Mouse (Mus musculus): ENCODE results near the gene 9230104L09Rik. TPM values are rescaled to one million over a fixed set of nuclear protein-coding genes. Genes with fewer than 3 reads are reported as not detected.

Gene 9230104L09Rik
- polyA plus RNA-seq, 1 experiment from 2014 or later = not detected

- peak; percentile 97 for ATAC-seq (ENCODE audit: low FRiP score, low TSS enrichment)
- 0% methylated on average over 16 of the region's 19 CpGs for WGBS
- H3K27ac ChIP-seq (replicated peaks) = peak within 1 kb of the TSS; percentile 96
- DNase-seq (ENCODE audit: low spot score) = peak; percentile 95
- peak within 1 kb of the TSS; percentile 88 for H3K4me2 ChIP-seq (replicated peaks; ENCODE audit: low read depth)
- no peaks in the 10 kb centered on the region for H3K9me3 ChIP-seq (ENCODE audit: control insufficient read depth, low read length)
- H3K4me1 ChIP-seq (replicated peaks; ENCODE audit: control insufficient read depth, insufficient read depth) = peaks cover 7% of the 10 kb centered on the region
- peak within 1 kb of the TSS; percentile 88 for H3K9ac ChIP-seq (ENCODE audit: low read length)
- TF ChIP-seq EP300 (optimal IDR thresholded peaks at IDR 0.05) (no peak), CTCF (IDR thresholded peaks at IDR 0.05; ENCODE audit: low read depth) (peak; percentile 63)
- H3K36me3 ChIP-seq (ENCODE audit: control insufficient read depth, insufficient read depth, low read length) = peaks cover 5% of the 10 kb centered on the region; the same call in 1 of the 2 replicates
- H3K27me3 ChIP-seq (ENCODE audit: control insufficient read depth, insufficient read depth, low read length) = no peaks in the 10 kb centered on the region
- peak within 1 kb of the TSS; percentile 87 for H3K4me3 ChIP-seq (ENCODE audit: low read depth, low read length)
These were observed 10.5 kb upstream of the 9230104L09Rik start, which contains the start of gene Cst3 for GRCm38 (mm10) chr2:148875335-148875811. Gene Cst3, minus strand, starts transcription at chr2:148875692.

GRCm38 (mm10) chr2:148874617-148875334, 9.9 kb upstream of the 9230104L09Rik start:
- H3K27me3 ChIP-seq (ENCODE audit: control insufficient read depth, insufficient read depth, low read length) = no peaks in the 10 kb centered on the region
- no peak for TF ChIP-seq CTCF (IDR thresholded peaks at IDR 0.05; ENCODE audit: low read depth)
- no peak for TF ChIP-seq EP300 (optimal IDR thresholded peaks at IDR 0.05)
- under 1% methylated on average over 34 of the region's 34 CpGs for WGBS
- peak overlapping the region; percentile 87 for H3K4me3 ChIP-seq (ENCODE audit: low read depth, low read length)
- H3K4me2 ChIP-seq (replicated peaks; ENCODE audit: low read depth) = peak overlapping the region; percentile 88
- DNase-seq (ENCODE audit: low spot score) = no peak
- peak overlapping the region; percentile 88 for H3K9ac ChIP-seq (ENCODE audit: low read length)
- ATAC-seq (ENCODE audit: low FRiP score, low TSS enrichment) = peak; percentile 65
- H3K27ac ChIP-seq (replicated peaks) = peak overlapping the region; percentile 96
- H3K4me1 ChIP-seq (replicated peaks; ENCODE audit: control insufficient read depth, insufficient read depth) = peaks cover 7% of the 10 kb centered on the region
- H3K9me3 ChIP-seq (ENCODE audit: control insufficient read depth, low read length) = no peaks in the 10 kb centered on the region
- peaks cover 5% of the 10 kb centered on the region; the same call in 1 of the 2 replicates for H3K36me3 ChIP-seq (ENCODE audit: control insufficient read depth, insufficient read depth, low read length)

- Histone ChIP-seq H3K9me3 (ENCODE audit: control insufficient read depth, low read length) (no peaks in the 10 kb centered on the region), H3K4me1 (replicated peaks; ENCODE audit: control insufficient read depth, insufficient read depth) (peaks cover 7% of the 10 kb centered on the region), H3K27ac (replicated peaks) (peak overlapping the region; percentile 45), H3K27me3 (ENCODE audit: control insufficient read depth, insufficient read depth, low read length) (no peaks in the 10 kb centered on the region), H3K36me3 (ENCODE audit: control insufficient read depth, insufficient read depth, low read length) (peaks cover 5% of the 10 kb centered on the region; the same call in 1 of the 2 replicates), H3K9ac (ENCODE audit: low read length) (peak overlapping the region; percentile 88), H3K4me3 (ENCODE audit: low read depth, low read length) (peak overlapping the region; percentile 87), H3K4me2 (replicated peaks; ENCODE audit: low read depth) (peak overlapping the region; percentile 88)
- no peak for TF ChIP-seq CTCF (IDR thresholded peaks at IDR 0.05; ENCODE audit: low read depth)
- TF ChIP-seq EP300 (optimal IDR thresholded peaks at IDR 0.05) = no peak
- ATAC-seq (ENCODE audit: low FRiP score, low TSS enrichment) = no peak
- 11% methylated on average over 3 of the region's 3 CpGs for WGBS
- DNase-seq (ENCODE audit: low spot score) = no peak
These were observed 9.4 kb upstream of the 9230104L09Rik start for GRCm38 (mm10) chr2:148874224-148874616.

- TF ChIP-seq CTCF (IDR thresholded peaks at IDR 0.05; ENCODE audit: low read depth) (no peak), EP300 (optimal IDR thresholded peaks at IDR 0.05) (no peak)
- DNase-seq (ENCODE audit: low spot score) (peak; percentile 17), ATAC-seq (ENCODE audit: low FRiP score, low TSS enrichment) (peak; percentile 35; the same call in 1 of the 2 replicates)
- H3K36me3 ChIP-seq (ENCODE audit: control insufficient read depth, insufficient read depth, low read length) = peaks cover 5% of the 10 kb centered on the region; the same call in 1 of the 2 replicates
- H3K4me3 ChIP-seq (ENCODE audit: low read depth, low read length) = peak overlapping the region; percentile 87; the same call in 1 of the 2 replicates
- no peaks in the 10 kb centered on the region for H3K9me3 ChIP-seq (ENCODE audit: control insufficient read depth, low read length)
- H3K27me3 ChIP-seq (ENCODE audit: control insufficient read depth, insufficient read depth, low read length) = no peaks in the 10 kb centered on the region
- peak overlapping the region; percentile 88 for H3K4me2 ChIP-seq (replicated peaks; ENCODE audit: low read depth)
- 16% methylated on average over 4 of the region's 4 CpGs for WGBS
- H3K4me1 ChIP-seq (replicated peaks; ENCODE audit: control insufficient read depth, insufficient read depth) = peaks cover 7% of the 10 kb centered on the region
- H3K27ac ChIP-seq (replicated peaks) = peak overlapping the region; percentile 58
- H3K9ac ChIP-seq (ENCODE audit: low read length) = peak overlapping the region; percentile 88; the same call in 1 of the 2 replicates
These were observed 8.0 kb upstream of the 9230104L09Rik start for GRCm38 (mm10) chr2:148872860-148873259.

GRCm38 (mm10) chr2:148870526-148870925, 5.7 kb upstream of the 9230104L09Rik start:
- Histone ChIP-seq H3K27me3 (ENCODE audit: control insufficient read depth, insufficient read depth, low read length) (no peaks in the 10 kb centered on the region), H3K4me2 (replicated peaks; ENCODE audit: low read depth) (no peak overlapping the region), H3K9me3 (ENCODE audit: control insufficient read depth, low read length) (no peaks in the 10 kb centered on the region), H3K36me3 (ENCODE audit: control insufficient read depth, insufficient read depth, low read length) (peaks cover 5% of the 10 kb centered on the region; the same call in 1 of the 2 replicates), H3K4me1 (replicated peaks; ENCODE audit: control insufficient read depth, insufficient read depth) (peaks cover 7% of the 10 kb centered on the region), H3K4me3 (ENCODE audit: low read depth, low read length) (no peak overlapping the region), H3K27ac (replicated peaks) (no peak overlapping the region), H3K9ac (ENCODE audit: low read length) (no peak overlapping the region)
- ATAC-seq (ENCODE audit: low FRiP score, low TSS enrichment) (no peak), DNase-seq (ENCODE audit: low spot score) (no peak)
- TF ChIP-seq CTCF (IDR thresholded peaks at IDR 0.05; ENCODE audit: low read depth) = no peak
- no peak for TF ChIP-seq EP300 (optimal IDR thresholded peaks at IDR 0.05)
- 83% methylated on average over 3 of the region's 3 CpGs for WGBS

- no peak overlapping the region for H3K4me3 ChIP-seq (ENCODE audit: low read depth, low read length)
- peaks cover 5% of the 10 kb centered on the region; the same call in 1 of the 2 replicates for H3K36me3 ChIP-seq (ENCODE audit: control insufficient read depth, insufficient read depth, low read length)
- no peaks in the 10 kb centered on the region for H3K27me3 ChIP-seq (ENCODE audit: control insufficient read depth, insufficient read depth, low read length)
- no peak overlapping the region for H3K9ac ChIP-seq (ENCODE audit: low read length)
- H3K27ac ChIP-seq (replicated peaks) = no peak overlapping the region
- peaks cover 4% of the 10 kb centered on the region for H3K4me1 ChIP-seq (replicated peaks; ENCODE audit: control insufficient read depth, insufficient read depth)
- no peak for TF ChIP-seq EP300 (optimal IDR thresholded peaks at IDR 0.05)
- H3K4me2 ChIP-seq (replicated peaks; ENCODE audit: low read depth) = no peak overlapping the region
- DNase-seq (ENCODE audit: low spot score) (no peak), ATAC-seq (ENCODE audit: low FRiP score, low TSS enrichment) (no peak)
- 37% methylated on average over 1 of the region's 1 CpGs for WGBS
- H3K9me3 ChIP-seq (ENCODE audit: control insufficient read depth, low read length) = no peaks in the 10 kb centered on the region
These were observed 4.1 kb upstream of the 9230104L09Rik start for GRCm38 (mm10) chr2:148868959-148869358.
